Mouse (Mus musculus) megakaryocyte, embryonic 14.5 days (primary cell): ENCODE measurements at regions not wholly inside any gene's neighbourhood (a gene's known extent, or its start where the extent isn't known, plus 50 kb on each side); places are given as distances from the start of the nearest gene placed in this dataset.

Experiments used
- FLI1 ChIP-seq: IDR thresholded peaks from 2 replicates; pipeline ENCODE4 v1.6.1; 2012; ENCODE audit warnings: low read length, inconsistent platforms, mixed read lengths
- GATA1 ChIP-seq: IDR thresholded peaks from 3 replicates; pipeline ENCODE4 v1.6.1; 2012; ENCODE audit warnings: mixed read lengths, low read length, inconsistent platforms, borderline replicate concordance

GRCm38 (mm10) chr2:50527425-50527824, 230.8 kb upstream of the Mmadhc start:
- TF ChIP-seq FLI1 (no peak), GATA1 (no peak)
